Mouse (Mus musculus) kidney, postnatal 25 days (tissue): ENCODE data around the gene Fndc5.

Experiments used
- DNase-seq, 2 experiments: peaks; one replicate each; pipeline ENCODE4 v3.0.0; 2021; ENCODE audit warnings: mixed read lengths in 2 of 2

Gene Fndc5

DNA sequence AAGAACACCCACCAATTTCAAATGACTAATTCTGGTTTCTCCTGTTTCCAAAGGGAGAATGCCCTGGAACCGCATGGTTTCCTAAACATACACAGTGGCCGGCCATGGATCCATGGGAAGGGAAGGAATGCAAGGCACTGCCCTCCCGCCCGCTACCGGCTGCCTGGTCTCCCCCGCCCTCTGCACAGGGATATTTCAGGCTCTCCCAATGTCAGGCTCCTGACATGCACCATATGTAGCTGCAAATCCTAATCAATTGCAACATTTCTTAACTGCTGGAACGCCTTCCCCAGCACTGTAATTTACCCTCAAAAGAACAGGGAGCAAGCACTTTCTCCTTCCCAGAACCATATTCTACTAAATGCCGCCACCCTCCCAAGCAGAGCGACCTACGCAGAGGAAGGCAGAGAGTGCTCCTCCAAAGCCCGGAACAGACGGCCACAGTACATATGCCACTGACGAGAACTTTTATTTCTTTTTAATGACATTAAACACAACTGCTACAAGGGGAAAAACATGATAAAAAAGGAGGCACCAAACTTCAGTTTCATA lies 10.8 kb downstream of the Fndc5 start:
- no peak for DNase-seq

DNA sequence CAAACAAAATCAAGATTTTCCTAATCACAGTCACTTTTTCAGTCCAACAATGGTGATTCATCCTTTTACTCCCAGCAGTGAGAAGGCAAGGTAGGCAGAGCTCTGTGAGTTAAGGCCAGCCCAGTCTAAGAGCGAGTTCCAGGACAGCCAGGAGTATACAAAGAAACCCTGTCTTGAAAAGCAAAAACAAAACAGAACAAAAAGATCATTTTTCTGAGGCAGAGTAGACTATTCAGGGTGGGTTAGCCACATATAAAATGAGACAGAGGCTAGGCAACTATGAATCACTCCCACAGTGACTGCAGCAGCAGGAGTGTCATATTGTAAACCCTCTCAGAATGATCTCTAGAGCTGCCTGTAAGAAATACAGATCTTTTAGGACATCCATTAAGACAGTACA lies 12.5 kb downstream of the Fndc5 start:
- no peak for DNase-seq

DNA sequence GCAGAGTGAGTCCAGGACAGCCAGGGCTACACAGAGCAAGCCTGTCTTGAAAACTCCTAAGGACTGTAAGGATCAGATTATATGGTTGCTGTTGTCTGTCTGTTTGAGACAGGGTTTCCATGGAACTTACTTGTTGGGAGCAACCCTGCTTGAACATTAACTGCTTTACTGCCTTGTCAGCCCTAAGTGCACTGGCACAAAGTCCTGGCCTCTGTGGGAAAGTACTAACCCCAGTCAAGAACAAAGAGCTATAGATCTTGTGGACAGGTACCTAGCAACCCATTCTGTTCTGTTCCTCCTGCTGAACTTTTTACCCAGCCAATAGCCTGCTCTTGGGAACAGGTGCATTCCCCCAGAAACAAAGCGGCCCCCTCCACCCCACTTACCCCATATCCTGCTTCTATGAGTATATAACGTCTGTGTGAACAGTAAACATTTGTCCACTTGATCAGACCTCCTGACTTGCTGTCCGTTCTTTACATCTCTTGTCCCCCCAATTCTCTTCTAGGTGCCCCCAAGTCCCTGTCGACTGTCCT lies 14.5 kb downstream of the Fndc5 start:
- peak; percentile 21 to 73 for DNase-seq

DNA sequence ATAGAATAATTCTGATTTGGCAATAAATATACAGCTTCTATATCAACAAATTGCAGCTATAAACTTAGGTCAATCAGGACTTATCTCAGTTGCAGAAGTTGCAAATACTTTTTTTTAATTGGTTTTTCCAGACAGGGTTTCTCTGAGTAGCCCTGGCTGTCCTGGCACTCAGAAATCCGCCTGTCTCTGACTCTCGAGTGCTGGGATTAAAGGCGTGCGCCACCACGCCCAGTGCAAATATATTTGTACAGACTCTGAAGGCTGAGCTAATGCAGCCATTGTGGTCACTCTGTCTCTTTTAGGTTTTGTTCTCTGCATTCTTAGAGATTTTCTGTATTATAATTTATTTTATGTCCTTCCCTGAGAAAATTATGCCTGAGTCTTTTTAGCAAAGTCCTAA lies 20.7 kb downstream of the Fndc5 start:
- no peak for DNase-seq

DNA sequence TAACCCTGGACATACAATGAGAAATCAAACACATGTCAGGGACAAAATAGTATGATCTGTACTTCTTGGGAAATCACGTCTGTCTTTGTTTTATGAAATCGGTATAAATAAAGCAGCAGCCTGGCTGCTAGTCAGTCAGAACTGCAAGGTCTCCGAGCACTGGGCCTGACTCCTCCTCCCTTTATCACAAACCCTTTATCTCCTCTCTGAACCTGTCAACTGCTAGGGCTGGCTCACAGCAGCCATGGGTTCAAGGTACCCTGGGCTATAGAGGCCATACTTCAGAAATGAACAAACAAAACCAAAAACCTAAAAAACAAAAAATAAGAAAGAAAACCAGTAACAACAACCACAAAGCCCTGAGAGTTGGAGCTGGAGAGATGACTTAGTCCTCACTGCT lies 21.8 kb downstream of the Fndc5 start:
- DNase-seq = no peak

DNA sequence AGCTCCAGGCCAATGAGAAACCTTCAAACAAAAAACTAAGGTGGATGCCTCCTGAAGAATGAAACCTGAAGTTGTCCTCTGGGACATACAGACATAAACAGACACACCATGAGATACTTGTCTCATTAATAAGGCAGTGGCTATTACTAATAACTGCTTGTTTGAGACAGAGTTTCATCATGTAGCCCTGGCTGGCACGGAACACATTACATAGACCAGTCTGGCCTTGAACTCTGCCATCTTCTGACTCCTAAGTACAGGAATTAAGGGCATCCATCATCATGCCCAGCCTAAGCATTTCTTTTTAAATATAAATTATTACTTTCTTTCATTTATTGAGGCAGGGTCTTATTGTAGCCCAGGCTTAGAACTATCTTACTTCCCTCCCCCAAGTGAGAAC lies 24.3 kb downstream of the Fndc5 start:
- DNase-seq = no peak

DNA sequence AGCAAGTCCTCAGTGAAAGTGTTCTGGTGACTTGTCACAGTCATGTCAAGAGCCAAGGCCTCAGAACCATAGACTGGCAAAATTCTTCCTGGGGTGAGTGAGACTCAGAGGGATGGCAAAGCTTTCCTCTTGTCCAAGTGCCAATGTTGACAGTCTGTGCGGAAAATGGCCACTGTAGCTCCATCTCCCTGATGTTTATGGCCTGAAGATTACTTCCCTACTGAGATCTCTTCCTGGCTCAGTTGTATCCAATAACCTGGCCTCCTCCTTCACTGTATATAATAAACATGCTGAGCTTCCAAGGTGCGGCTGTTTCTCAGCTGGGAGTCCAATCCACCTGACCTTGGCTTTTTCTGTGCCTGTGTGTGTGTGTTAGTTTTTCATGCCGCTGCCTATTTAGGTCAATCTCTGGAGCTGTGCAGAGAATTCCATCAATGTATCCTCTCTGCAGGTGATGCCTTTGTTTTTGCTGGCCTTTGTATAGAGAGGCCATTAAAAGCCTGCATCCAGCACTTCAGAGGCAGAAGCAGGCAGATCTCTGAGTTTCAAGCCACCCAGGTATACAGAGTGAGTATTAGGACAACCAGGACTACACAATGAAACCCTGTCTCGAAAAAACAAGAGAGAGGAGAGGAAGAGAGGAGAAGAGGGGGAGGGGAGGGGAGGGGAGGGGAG lies 24.9 kb downstream of the Fndc5 start:
- DNase-seq = no peak

DNA sequence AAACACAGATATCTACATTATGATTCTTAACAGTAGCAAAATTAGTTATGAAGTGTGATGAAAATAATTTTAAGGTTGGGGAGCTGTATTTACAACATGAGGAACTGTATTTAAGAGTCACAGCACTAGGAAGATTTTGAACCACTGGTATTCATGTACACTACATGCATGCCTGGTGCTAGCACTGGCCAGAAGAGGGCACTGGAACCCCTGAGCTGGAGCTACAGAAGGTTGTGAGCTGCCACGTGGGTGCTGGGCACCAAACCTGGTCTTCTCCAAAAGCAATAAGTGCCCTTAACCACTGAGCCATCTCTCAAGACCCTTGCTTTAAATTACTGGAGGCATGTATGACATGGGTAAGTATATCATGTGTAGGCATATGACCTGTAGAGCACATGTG lies 35.7 kb downstream of the Fndc5 start:
- DNase-seq = no peak

DNA sequence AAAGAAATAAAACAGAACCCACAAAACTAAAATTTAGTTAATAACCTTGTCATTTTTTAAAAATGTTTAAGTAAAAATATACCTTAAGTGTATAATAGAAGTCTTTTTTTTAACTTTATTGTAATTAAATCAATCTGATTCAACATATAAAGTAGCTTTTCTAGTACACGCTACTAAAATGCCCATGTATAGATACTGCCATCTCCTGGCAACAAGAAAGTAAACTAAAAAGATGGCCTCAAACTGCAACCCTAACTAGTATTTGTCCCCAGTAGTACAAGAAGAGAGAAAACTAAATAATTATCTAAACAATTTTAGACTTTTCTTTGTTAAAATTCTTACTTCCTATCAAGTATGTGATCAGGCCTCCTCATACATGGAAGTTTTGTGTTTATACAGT lies 42.8 kb downstream of the Fndc5 start:
- no peak for DNase-seq

DNA sequence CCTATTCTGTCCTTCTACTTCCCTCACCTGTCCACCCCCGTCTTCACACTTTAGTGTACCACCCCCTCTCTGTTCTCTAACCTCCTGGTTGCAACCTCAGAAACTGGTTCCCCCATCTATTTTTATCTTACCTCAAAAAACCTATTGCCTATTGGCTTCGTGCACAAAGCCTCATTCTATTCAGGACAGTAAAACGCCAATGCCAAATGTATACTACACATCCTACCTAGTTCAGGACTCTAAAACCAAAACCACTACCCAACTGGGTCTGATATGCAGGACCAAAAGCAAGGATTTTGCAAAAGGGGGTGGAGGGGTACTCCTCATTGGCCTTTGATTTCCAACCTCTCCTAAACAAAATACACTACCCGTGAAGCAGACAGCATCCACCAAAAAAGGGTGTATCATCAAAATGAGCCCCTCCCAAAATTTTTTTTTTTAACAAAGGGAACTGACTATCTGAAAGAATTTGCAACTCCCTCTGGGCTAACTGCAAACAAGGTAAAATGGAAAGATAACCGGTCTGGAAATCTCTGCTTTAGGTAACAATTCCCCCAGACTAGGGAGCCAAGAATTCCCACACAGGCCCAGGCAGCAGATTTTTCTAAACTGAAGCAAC lies 51.4 kb downstream of the Fndc5 start:
- DNase-seq = no peak

DNA sequence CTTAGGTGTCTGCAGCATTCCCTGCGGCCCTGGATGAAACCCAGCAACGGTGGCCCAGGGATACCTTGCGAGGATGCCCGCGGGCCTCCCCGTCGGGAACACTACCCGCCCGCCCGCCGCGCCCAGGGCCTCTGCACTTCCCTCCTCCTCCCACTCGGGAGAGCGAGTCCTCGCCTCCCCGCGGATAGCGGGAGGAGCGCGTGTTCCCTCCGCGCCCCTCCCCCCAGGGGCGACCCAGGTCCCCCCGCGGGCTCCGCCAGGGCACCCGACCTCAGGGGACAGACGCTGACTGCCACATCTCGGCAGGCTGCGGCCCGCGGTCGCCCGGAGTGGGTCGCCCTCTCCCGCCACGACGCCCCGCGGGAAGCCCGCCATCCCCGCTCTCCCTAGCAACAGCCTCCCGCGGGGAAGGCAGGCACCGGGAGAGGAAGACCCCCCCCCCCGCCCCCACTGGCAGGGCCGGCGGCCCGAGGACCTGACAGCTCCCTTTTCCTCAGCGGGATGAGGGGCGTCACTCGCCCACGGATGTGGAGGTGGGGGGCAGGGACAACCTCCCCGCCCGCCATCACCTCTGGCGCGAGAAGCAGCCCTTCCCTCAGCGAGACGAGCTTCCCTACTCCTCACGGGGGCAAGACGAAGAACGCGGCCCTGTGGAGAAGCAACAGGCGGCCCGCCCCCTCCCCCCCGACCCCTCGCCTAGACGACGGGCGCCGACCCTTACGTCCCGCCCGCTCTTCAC lies 52.2 kb downstream of the Fndc5 start:
- peak; percentile 42 to 81 for DNase-seq

DNA sequence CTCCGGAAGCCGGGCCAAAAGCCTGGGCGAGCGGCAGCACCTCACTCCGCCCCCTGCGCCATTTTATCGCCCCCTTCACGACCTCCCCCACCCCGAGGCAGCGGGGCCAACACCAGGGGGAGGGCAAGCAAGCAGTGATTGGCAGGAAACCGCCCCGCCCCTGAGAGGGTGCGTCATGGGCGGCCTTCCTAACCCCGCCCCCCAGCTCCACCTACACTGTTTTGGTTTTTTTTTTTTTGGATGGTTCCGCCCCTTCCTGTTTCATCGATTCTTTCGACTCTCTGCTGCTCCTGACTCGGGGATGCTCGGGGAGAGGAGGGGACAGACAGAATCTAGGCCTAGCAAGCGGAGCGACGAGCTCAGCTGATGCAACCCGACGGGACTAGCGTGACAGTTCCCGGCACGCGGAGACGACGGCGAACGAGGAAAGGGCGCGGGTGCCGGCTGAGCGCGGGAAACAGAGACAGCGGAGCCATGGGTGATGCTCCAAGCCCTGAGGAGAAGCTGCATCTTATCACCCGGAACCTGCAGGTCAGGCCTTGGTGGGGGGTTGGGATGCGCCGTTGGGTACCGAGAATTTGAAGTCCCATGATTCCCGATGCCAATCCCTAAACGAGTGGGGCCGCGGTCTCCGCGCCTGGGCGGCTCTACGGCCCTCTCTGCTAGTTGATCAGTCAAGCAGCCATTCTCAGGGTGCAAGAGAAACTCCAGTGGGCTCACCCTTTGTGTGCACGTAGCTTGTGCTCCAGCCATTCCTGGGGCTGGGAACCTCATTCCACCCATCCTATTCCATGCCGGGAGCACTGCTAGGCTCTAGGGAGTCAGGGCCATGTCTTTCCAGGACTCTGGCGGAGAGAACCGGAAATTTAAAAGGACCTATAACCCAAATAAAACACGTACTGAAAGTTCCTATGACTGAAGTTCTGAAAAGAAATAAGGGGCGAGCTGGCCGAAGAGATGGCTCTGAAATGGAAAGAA lies 53.0 kb downstream of the Fndc5 start, which contains the start of the genes S100pbp and Yars:
TSS of gene S100pbp (minus strand) at position 186 of the 978 bp plus-strand sequence.
TSS of gene Yars (plus strand) at position 219 of the 978 bp plus-strand sequence.
- DNase-seq = peak; percentile 99

DNA sequence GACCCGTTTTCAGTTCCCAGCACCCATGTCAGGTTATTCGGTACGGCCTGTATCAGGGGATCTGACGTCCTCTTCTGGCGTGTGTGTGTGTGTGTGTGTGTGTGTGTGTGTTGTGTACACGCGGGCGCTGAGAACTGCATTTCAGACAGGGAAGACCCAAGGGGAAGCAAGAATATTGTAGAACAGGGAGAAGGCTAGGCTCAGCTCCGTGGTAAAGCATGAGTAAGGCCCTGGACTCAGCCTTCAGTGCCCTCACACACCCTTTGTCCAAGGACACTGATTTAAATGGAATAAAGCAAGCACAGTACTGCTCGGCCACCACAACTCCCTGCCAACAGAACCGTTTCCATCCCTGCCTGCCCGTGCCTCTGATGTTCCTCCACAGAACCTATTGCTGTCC lies 53.7 kb downstream of the Fndc5 start:
- peak; percentile 17 to 52 for DNase-seq

DNA sequence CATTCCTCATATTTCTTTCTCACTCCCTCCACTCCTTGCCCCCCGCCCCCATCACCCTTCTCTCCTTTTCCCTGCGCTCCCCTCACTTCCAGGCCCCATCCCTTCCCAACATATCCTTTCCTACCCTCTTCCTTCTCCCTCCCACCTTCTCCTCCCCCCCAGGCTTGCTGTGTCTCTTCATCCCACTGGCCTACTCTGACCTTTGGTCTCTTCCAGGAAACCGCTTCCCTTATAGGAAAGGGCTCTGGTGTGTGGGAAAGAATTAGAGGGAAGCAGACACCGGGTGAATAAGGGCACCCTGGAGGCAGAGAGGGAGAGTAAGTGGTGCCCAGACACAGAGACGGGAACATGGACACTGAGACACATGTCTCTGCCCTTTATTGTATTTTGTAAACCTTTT lies 54.9 kb downstream of the Fndc5 start:
- DNase-seq = no peak
